Mouse (Mus musculus) cortical plate, adult 2 months (tissue): ENCODE results near the gene Pdzd7. TPM values are rescaled to one million over a fixed set of nuclear protein-coding genes. Genes with fewer than 3 reads are reported as not detected.

Experiments used
- H3K27ac ChIP-seq: fragments of 200-500 bp; 2 replicates; pipeline ENCODE4 v1.5.1; 2012; ENCODE audit warnings: low read length, control low read depth, inconsistent platforms; ENCODE audit not compliant: insufficient read depth
- H3K4me1 ChIP-seq: fragments of 200-500 bp; 2 replicates; pipeline ENCODE4 v1.6.1; 2011; ENCODE audit warnings: low read length; ENCODE audit not compliant: control insufficient read depth, insufficient read depth
- H3K4me3 ChIP-seq: fragments of 200-500 bp; 2 replicates; pipeline ENCODE4 v1.5.1; 2011; ENCODE audit warnings: mild to moderate bottlenecking, low read length, control low read depth; ENCODE audit not compliant: insufficient read depth
- CTCF ChIP-seq: fragments of 200-500 bp; IDR thresholded peaks from 2 replicates; pipeline ENCODE4 v1.5.1; 2011; ENCODE audit warnings: mild to moderate bottlenecking, control low read depth, low read length; ENCODE audit not compliant: insufficient read depth; ENCODE audit errors: extremely low read depth
- POLR2A ChIP-seq: fragments of 200-500 bp; IDR thresholded peaks from 2 replicates; pipeline ENCODE4 v1.6.1; 2011; ENCODE audit warnings: mild to moderate bottlenecking, low read length, control low read depth; ENCODE audit not compliant: insufficient read depth; ENCODE audit errors: extremely low read depth
- polyA plus RNA-seq: library from polyadenylated mRNA; depleted of rRNA; stranded (reverse); fragments of >200 nt; gene quantifications from 2 replicates; pipeline ENCODE4 v1.2.3, GENCODE M21; 2012

The Pdzd7 gene
- polyA plus RNA-seq, 1 experiment, result 8.8 TPM

GRCm38 (mm10) chr19:45005444-45005843 lies 40.1 kb downstream of the Pdzd7 start, which contains the start of gene Twnk:
Twnk (plus strand) TSS chr19:45005663.
- Histone ChIP-seq H3K27ac (no peak within 1 kb of the TSS), H3K4me3 (peak within 1 kb of the TSS; percentile 90), H3K4me1 (no peaks in the 10 kb centered on the region)
- TF ChIP-seq CTCF (no peak), POLR2A (peak; percentile 38; the same call in 1 of the 2 replicates)

GRCm38 (mm10) chr19:45003740-45004516 lies 41.6 kb downstream of the Pdzd7 start:
- no peak for TF ChIP-seq CTCF
- TF ChIP-seq POLR2A, result no peak
- Histone ChIP-seq H3K27ac (no peak overlapping the region), H3K4me1 (no peaks in the 10 kb centered on the region), H3K4me3 (no peak overlapping the region)

- no peak overlapping the region for H3K27ac ChIP-seq
- no peak overlapping the region for H3K4me3 ChIP-seq
- TF ChIP-seq CTCF (no peak), POLR2A (no peak)
- H3K4me1 ChIP-seq, result no peaks in the 10 kb centered on the region
Measured at GRCm38 (mm10) chr19:45002301-45002700, 43.2 kb downstream of the Pdzd7 start.

GRCm38 (mm10) chr19:44999647-45000046 lies 45.9 kb downstream of the Pdzd7 start:
- TF ChIP-seq CTCF (no peak), POLR2A (no peak)
- Histone ChIP-seq H3K4me3 (no peak overlapping the region), H3K4me1 (no peaks in the 10 kb centered on the region), H3K27ac (no peak overlapping the region)

GRCm38 (mm10) chr19:44997786-44998185 lies 47.7 kb downstream of the Pdzd7 start:
- Histone ChIP-seq H3K4me3 (no peak overlapping the region), H3K4me1 (no peaks in the 10 kb centered on the region), H3K27ac (no peak overlapping the region)
- no peak for TF ChIP-seq CTCF
- TF ChIP-seq POLR2A, result no peak

DNA sequence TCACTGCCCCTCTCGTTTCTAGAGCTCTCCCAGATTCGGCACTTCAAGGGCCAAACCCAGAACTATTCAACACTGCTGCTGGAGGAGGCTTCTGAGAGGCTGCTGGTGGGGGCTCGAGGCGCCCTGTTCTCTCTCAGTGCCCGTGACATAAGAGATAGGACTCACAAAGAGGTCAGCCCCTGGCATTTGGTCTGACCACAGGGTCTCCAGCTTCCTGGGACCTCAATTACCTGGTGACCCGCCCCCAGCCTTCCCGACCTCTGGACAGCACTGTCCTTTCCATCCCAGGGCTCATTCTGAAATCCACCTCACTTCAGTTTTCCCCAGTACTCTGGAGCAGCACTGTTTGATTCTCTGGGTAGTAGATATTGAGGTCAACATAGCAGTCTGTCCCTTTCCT lies 52.8 kb downstream of the Pdzd7 start:
- Histone ChIP-seq H3K4me1 (peaks cover 5% of the 10 kb centered on the region; the same call in 1 of the 2 replicates), H3K27ac (no peak overlapping the region), H3K4me3 (no peak overlapping the region)
- TF ChIP-seq CTCF (no peak), POLR2A (no peak)

DNA sequence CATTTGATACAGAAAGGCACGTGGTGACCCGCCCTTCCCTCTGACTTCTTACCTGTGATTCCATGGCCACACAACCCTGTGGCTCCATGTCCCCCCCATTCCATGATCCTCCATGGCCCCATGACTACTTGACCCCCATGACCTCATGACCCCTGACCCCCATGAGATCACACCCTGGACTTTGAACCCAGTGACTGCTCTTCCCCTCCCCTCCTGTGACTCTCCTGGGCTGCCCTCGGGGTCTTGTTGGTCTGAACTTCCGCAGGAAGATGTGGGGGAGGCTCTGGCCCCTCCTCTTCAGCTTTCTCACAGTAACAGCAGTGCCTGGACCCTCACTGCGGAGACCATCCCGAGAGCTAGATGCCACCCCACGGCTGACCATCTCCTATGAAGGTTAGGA lies 53.3 kb downstream of the Pdzd7 start:
- no peak for TF ChIP-seq CTCF
- TF ChIP-seq POLR2A, result no peak
- H3K4me1 ChIP-seq, result peaks cover 5% of the 10 kb centered on the region; the same call in 1 of the 2 replicates
- no peak overlapping the region for H3K27ac ChIP-seq
- H3K4me3 ChIP-seq, result no peak overlapping the region

DNA sequence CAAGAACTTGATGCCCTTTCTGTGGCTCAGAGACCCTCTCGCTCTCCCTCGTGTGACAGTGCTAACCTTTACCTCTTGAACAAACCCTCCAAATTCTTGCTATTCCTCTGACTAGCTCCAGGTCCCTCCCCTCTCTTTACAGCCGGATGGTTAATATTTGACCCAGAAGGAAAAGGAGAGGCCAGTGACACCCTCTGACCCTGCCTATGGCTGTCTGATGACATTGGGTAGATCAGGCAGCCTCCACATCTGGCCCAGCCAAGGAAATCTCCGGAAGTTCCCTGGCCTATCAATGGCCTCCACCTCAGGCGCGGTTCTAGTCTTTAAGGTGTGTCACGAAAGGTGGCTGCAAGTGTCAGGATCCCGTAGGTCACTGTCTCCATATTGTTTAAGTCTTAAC lies 54.5 kb downstream of the Pdzd7 start:
- Histone ChIP-seq H3K27ac (no peak overlapping the region), H3K4me1 (peaks cover 5% of the 10 kb centered on the region; the same call in 1 of the 2 replicates), H3K4me3 (no peak overlapping the region)
- no peak for TF ChIP-seq CTCF
- no peak for TF ChIP-seq POLR2A

GRCm38 (mm10) chr19:44989567-44990495 lies 55.7 kb downstream of the Pdzd7 start:
- TF ChIP-seq CTCF, result no peak
- no peak for TF ChIP-seq POLR2A
- H3K27ac ChIP-seq, result no peak overlapping the region
- peaks cover 5% of the 10 kb centered on the region; the same call in 1 of the 2 replicates for H3K4me1 ChIP-seq
- H3K4me3 ChIP-seq, result peak overlapping the region; percentile 59
